Comparison of ENCODE assay signal across 8 mouse cellular contexts in the genomic region with DNA sequence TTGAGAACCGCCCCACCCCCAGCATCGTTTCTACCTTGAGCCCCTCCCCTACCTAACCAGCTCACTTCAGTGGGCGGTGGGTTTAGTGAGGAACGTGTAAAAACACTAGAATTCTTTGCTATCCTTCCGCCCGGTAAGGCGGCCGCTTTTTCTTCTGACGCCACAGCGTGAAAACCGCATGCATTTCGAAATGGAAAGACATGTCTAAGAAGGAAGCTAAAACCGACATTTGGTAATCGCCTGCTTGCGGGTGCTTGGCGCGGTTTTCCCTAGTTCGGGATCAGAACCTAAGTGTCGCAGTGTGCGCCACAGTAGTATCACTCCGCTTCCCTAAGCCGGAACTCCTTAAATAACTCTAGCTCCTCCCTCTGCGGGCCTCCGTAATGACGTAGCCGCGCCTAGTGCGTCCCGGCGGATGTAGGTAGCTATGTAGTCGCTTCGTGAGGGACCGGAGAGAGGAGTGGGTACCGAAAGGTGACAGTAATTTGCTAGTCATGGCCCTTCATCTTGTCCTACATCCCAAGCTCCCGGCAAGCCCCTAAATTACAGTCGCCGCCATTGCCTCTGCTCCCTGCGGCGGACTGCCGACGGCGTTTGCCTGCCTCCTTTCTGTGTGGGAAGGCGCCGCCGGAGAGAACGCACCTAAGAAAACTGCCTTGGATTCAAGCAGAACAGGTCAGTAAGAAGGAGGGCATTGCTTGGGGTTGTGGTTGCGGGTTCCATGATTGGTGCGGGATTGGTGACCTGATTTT. TPM values are rescaled to one million over a fixed set of nuclear protein-coding genes. Genes with fewer than 3 reads are reported as not detected.
A peak's percentile ranks its signal among the peaks of the same experiment; 100 is the strongest.
DNase-seq lines count a peak whose midpoint lies in the region; ATAC-seq and TF ChIP-seq lines count a peak whose summit lies in the region.

A gene (plus strand): TSS at position 430 of the 752 bp plus-strand sequence.
A gene (plus strand): TSS at position 430 of the 752 bp plus-strand sequence.

- peak within 1 kb of the TSS; percentile 53 for H3K4me2 ChIP-seq in hindbrain, postnatal 0 days (ENCODE audit: low read depth, low read length)

- TF ChIP-seq CTCF in gastrocnemius, adult 2 months (IDR thresholded peaks at IDR 0.05) = no peak
- no peak for TF ChIP-seq CTCF in hindbrain, postnatal 0 days (IDR thresholded peaks at IDR 0.05; ENCODE audit: low read depth)
- no peak for TF ChIP-seq CTCF in left cerebral cortex, adult 2 months (IDR thresholded peaks at IDR 0.05)

- DNase-seq in ZHBTc4 (ENCODE audit: low read depth, low spot score) = peak; percentile 93
- peak; percentile 88 for DNase-seq in gastrocnemius, adult 2 months
- DNase-seq in hindbrain, postnatal 0 days (ENCODE audit: low spot score) = peak; percentile 95
- DNase-seq in left cerebral cortex, adult 2 months (ENCODE audit: extremely low spot score in 1 of 2, low spot score in 2 of 2) = peak; percentile 83 to 85
- peak; percentile 86 to 91 for DNase-seq in right cerebral cortex, adult 2 months (ENCODE audit: low spot score in 2 of 2)
- DNase-seq in urinary bladder, postnatal 14 days (ENCODE audit: low spot score) = peak; percentile 85

- H3K9me3 ChIP-seq in hindbrain, postnatal 0 days (ENCODE audit: low read length) = no peaks in the 10 kb centered on the region

- H3K36me3 ChIP-seq in hindbrain, postnatal 0 days (ENCODE audit: insufficient read depth, low read length) = no peaks in the 10 kb centered on the region

- H3K4me3 ChIP-seq in gastrocnemius, adult 2 months = peak within 1 kb of the TSS; percentile 88
- peak within 1 kb of the TSS; percentile 52 for H3K4me3 ChIP-seq in hindbrain, postnatal 0 days (ENCODE audit: low read length)
- peak within 1 kb of the TSS; percentile 66 for H3K4me3 ChIP-seq in left cerebral cortex, adult 2 months

- ATAC-seq in common myeloid progenitor, adult 5-6 weeks (replicated peaks; ENCODE audit: low read depth, poor library complexity, severe bottlenecking) = peak; percentile 100
- ATAC-seq in hindbrain, postnatal 0 days = peak; percentile 98
- peak; percentile 98 for ATAC-seq in megakaryocyte, adult 5-6 weeks (ENCODE audit: poor library complexity, severe bottlenecking)

- no peaks in the 10 kb centered on the region for H3K4me1 ChIP-seq in hindbrain, postnatal 0 days (ENCODE audit: insufficient read depth, low read length)

- peak within 1 kb of the TSS; percentile 91 for H3K27ac ChIP-seq in gastrocnemius, adult 2 months
- H3K27ac ChIP-seq in hindbrain, postnatal 0 days = peak within 1 kb of the TSS; percentile 86
- peak within 1 kb of the TSS; percentile 92 for H3K27ac ChIP-seq in left cerebral cortex, adult 2 months

- H3K9ac ChIP-seq in hindbrain, postnatal 0 days (replicated peaks; ENCODE audit: low read length) = peak within 1 kb of the TSS; percentile 56

- H3K27me3 ChIP-seq in hindbrain, postnatal 0 days (ENCODE audit: insufficient read depth, low read length) = no peaks in the 10 kb centered on the region

- 28% methylated on average over 48 of the region's 48 CpGs for WGBS in hindbrain, postnatal 0 days

- intact Hi-C loops in gastrocnemius, adult 2 months (cut with DNase I) = no loop called here
- intact Hi-C loops in left cerebral cortex, adult 2 months (cut with DNase I) = no loop called here

RNA-seq across cellular contexts. Expression of the first gene that starts in this region (rescaled TPM):
- total RNA-seq in common myeloid progenitor, adult 5-6 weeks (2017) = 9.9 and 11.7 TPM in 2 replicates
- total RNA-seq in gastrocnemius, adult 2 months (2021) = 1 to 10 TPM; 4.2 TPM
- total RNA-seq in hindbrain, postnatal 0 days (2014; rRNA removed) = 9.4 and 12.0 TPM in 2 replicates
- polyA plus RNA-seq in hindbrain, postnatal 0 days (2015; fragmentation: Nextera tagmentation; extraction: Ambion mirVana) = 25.1 and 26.1 TPM in 2 replicates
- total RNA-seq in left cerebral cortex, adult 2 months (2021) = 10 to 100 TPM; 33.3 to 33.7 TPM
- total RNA-seq in megakaryocyte, adult 5-6 weeks (2015) = 7.8 and 9.6 TPM in 2 replicates
- 6.6 and 9.1 TPM in 2 replicates for total RNA-seq in megakaryocyte, adult 5-6 weeks (2017)

RNA-seq across cellular contexts. Expression of the second gene that starts in this region (rescaled TPM):
- total RNA-seq in common myeloid progenitor, adult 5-6 weeks (2017) = 31.2 and 45.9 TPM in 2 replicates
- 10 to 100 TPM; 17.6 to 30.1 TPM for total RNA-seq in gastrocnemius, adult 2 months (2021)
- total RNA-seq in hindbrain, postnatal 0 days (2014; rRNA removed) = 272 and 285 TPM in 2 replicates
- polyA plus RNA-seq in hindbrain, postnatal 0 days (2015; fragmentation: Nextera tagmentation; extraction: Ambion mirVana) = 214 and 231 TPM in 2 replicates
- 100 to 1,000 TPM; 344 to 376 TPM for total RNA-seq in left cerebral cortex, adult 2 months (2021)
- 11.6 and 14.6 TPM in 2 replicates for total RNA-seq in megakaryocyte, adult 5-6 weeks (2015)
- total RNA-seq in megakaryocyte, adult 5-6 weeks (2017) = 20.4 and 23.1 TPM in 2 replicates

Comparison
In these comparisons a context has a peak if more than half of its experiments do, and no peak if none do; other contexts are left out.
1. Peak in every context shown above with its lines: DNase-seq, ATAC-seq, H3K4me3 ChIP-seq and H3K27ac ChIP-seq.